Mouse (Mus musculus) liver, embryonic 14.5 days (tissue): ENCODE data around the gene Lypd5. TPM values are rescaled to one million over a fixed set of nuclear protein-coding genes. Genes with fewer than 3 reads are reported as not detected.
"Not testable (repeated sequence)": the region's sequence is repeated elsewhere in the genome, so short reads cannot be mapped to it uniquely, and the experiment has no call there.

Source experiments
- ATAC-seq: fragments of 200-750 bp; cut with Nextera tagmentation; 2 replicates; pipeline ENCODE4 v1.8.0; 2017; ENCODE audit warnings: moderate number of reproducible peaks, mild to moderate bottlenecking, moderate library complexity; ENCODE audit not compliant: insufficient read depth
- DNase-seq, 3 experiments: peaks; one replicate each; pipeline ENCODE4 v3.0.0-alpha.2; 2012 to 2013; ENCODE audit warnings: low read depth in 3 of 3, low spot score in 3 of 3
- H3K27ac ChIP-seq: fragments of 300-500 bp; sonication (generic); 2 replicates; pipeline ENCODE4 v1.5.1; 2014; ENCODE audit warnings: moderate library complexity, mild to moderate bottlenecking, control low read depth, inconsistent platforms
- H3K27me3 ChIP-seq: fragments of 300-500 bp; sonication (generic); 2 replicates; pipeline ENCODE4 v1.6.1; 2014; ENCODE audit warnings: mild to moderate bottlenecking, low read length, moderate library complexity; ENCODE audit not compliant: control insufficient read depth, insufficient read depth
- H3K36me3 ChIP-seq: fragments of 300-500 bp; sonication (generic); replicated peaks from 2 replicates; pipeline ENCODE4 v1.6.1; 2014; ENCODE audit warnings: low read depth; ENCODE audit not compliant: control insufficient read depth, insufficient read depth
- H3K4me1 ChIP-seq, 2 experiments: fragments of 200-500 bp in 1 of 2; fragments of 300-500 bp in 1 of 2; sonication (generic) in 1 of 2; replicated peaks; 2 replicates each; pipeline ENCODE4 v1.6.1; 2012 to 2014; ENCODE audit warnings: antibody characterized with exemption in 1 of 2, inconsistent platforms in 1 of 2, low read length in 1 of 2; ENCODE audit not compliant: control insufficient read depth in 2 of 2, insufficient read depth in 2 of 2
- H3K4me2 ChIP-seq: fragments of 300-500 bp; sonication (generic); 2 replicates; pipeline ENCODE4 v1.6.1; 2014; ENCODE audit warnings: low read depth, mild to moderate bottlenecking, control low read depth, moderate library complexity
- H3K4me3 ChIP-seq, 2 experiments: fragments of 200-500 bp in 1 of 2; fragments of 300-500 bp in 1 of 2; sonication (generic) in 1 of 2; 2 replicates each; pipeline ENCODE4 v1.5.1; 2012 to 2014; ENCODE audit warnings: low read depth in 2 of 2, low read length in 2 of 2, mild to moderate bottlenecking in 2 of 2, control low read depth in 1 of 2, inconsistent platforms in 1 of 2, moderate library complexity in 1 of 2; ENCODE audit not compliant: insufficient read depth in 1 of 2
- H3K9ac ChIP-seq: fragments of 300-500 bp; sonication (generic); replicated peaks from 2 replicates; pipeline ENCODE4 v1.6.1; 2014; ENCODE audit warnings: mild to moderate bottlenecking, control low read depth, moderate library complexity
- H3K9me3 ChIP-seq: fragments of 300-500 bp; sonication (generic); 2 replicates; pipeline ENCODE4 v1.6.1; 2016; ENCODE audit warnings: low read length, mixed read lengths; ENCODE audit not compliant: control insufficient read depth
- CTCF ChIP-seq: IDR thresholded peaks from 2 replicates; pipeline ENCODE4 v1.5.1; 2016; ENCODE audit warnings: antibody characterized with exemption, low read depth, control low read depth
- EP300 ChIP-seq: IDR thresholded peaks from 2 replicates; pipeline ENCODE4 v1.6.1; 2016; ENCODE audit warnings: antibody characterized with exemption, low read depth
- WGBS: fragments of 180-500 bp; shearing (Covaris S2); extraction: QIAGEN DNeasy Blood & Tissue Kit; methylation state at CpG from one replicate; pipeline ENCODE4 v1.1.7; 2014; ENCODE audit not compliant: insufficient replicate concordance; 5-methylcytosine and 5-hydroxymethylcytosine counted together
- microRNA-seq: library from miRNA; unstranded; fragments of <30 nt; microRNA quantifications from one replicate; pipeline ENCODE4, GENCODE M21; 2016
- polyA plus RNA-seq, 2 experiments: library from polyadenylated mRNA; depleted of rRNA in 1 of 2; stranded (reverse) in 1 of 2; unstranded in 1 of 2; fragments of >200 nt; fragmentation: Nextera tagmentation in 1 of 2; extraction: Ambion mirVana in 1 of 2; gene quantifications; 2 replicates each; pipeline versions ENCODE4 v1.2.1 to v1.2.3; 2012 to 2014

Lypd5 gene
- polyA plus RNA-seq, 2 experiments = not detected

DNA sequence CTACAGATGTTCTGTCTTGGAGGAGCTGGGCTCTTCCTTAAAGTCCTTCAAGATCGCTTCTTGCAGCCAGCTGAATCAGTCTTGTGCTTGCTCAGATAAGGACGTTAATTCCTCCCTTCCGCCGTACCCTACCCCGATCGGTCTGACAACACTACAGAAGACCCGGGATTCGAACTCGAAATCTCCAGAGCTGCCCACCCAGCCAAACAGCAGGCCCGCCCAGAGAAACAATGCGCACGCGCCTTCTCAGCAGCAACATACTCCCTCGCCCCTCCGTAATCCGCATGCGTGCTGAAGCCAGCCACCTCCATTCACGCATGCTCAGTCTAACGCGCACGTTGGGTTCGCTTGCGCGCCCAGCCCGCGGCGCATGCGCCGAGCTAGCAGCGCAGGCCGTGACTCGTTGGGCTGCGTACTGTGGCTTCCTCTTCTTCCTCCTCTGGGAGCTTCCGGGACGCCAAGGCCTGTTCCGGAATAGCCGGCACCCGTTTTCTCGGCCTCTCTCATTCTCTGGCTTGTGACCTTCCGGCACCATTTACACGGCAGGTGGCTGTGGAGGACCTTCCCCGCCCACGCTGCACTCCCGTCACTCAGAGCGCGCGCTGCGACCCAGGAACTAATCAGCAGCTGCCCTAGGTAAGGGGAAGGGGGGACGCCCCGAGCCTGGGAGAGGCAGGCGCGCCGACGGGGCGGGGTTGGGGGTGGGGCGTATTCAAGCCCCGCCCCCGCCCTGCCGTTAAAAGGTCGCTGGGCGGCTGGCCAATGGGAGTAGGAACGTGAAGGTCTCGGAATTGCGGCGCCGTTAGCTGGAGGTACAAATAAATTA lies 50.5 kb downstream of the Lypd5 start, which contains the start of gene Smg9:
Gene Smg9 (plus strand): TSS at position 364 of the 826 bp plus-strand sequence.
- WGBS = under 1% methylated on average over 65 of the region's 66 CpGs
- ATAC-seq = peak; percentile 87
- Histone ChIP-seq H3K27me3 (no peaks in the 10 kb centered on the region), H3K9me3 (no peaks in the 10 kb centered on the region), H3K36me3 (no peaks in the 10 kb centered on the region; the same call in 1 of the 2 replicates), H3K4me3 (peak within 1 kb of the TSS; percentile 68 to 74), H3K4me2 (peak within 1 kb of the TSS; percentile 90), H3K27ac (peak within 1 kb of the TSS; percentile 92), H3K9ac (peak within 1 kb of the TSS; percentile 80), H3K4me1 (peaks cover 37 to 47% of the 10 kb centered on the region in 2 experiments)
- peak; percentile 96 to 98 (median 97) for DNase-seq
- TF ChIP-seq EP300 (no peak), CTCF (no peak)

DNA sequence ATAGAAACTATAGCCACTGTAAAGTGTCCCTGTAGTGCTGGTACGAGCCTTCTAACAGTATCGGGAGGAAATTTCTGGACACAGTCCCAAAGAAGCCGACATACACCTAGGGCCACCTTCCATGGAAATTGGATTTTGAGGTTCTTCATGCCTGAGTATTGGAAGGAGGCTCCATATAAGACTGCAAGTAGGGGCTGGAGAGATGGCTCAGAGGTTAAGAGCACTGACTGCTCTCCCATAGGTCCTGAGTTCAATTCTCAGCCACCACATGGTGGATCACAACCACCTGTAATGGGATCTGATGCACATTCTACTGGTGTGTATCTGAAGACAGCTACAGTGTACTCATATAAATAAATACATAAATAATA lies 51.1 kb downstream of the Lypd5 start:
- Histone ChIP-seq H3K9me3 (no peaks in the 10 kb centered on the region), H3K4me1 (peaks cover 31 to 42% of the 10 kb centered on the region in 2 experiments), H3K36me3 (peaks cover 3% of the 10 kb centered on the region; the same call in 1 of the 2 replicates), H3K27me3 (no peaks in the 10 kb centered on the region), H3K27ac (peak overlapping the region; percentile 92), H3K4me2 (peak overlapping the region; percentile 90), H3K4me3 (peak overlapping the region; percentile 67 to 68), H3K9ac (peak overlapping the region; percentile 75)
- DNase-seq (peak in 1 of 3 experiments; percentile 43), ATAC-seq (0 out of 2 replicates have a peak, but pooled peaks have one; percentile 1)
- TF ChIP-seq CTCF (no peak), EP300 (no peak)
- WGBS = 6% methylated on average over 3 of the region's 3 CpGs

DNA sequence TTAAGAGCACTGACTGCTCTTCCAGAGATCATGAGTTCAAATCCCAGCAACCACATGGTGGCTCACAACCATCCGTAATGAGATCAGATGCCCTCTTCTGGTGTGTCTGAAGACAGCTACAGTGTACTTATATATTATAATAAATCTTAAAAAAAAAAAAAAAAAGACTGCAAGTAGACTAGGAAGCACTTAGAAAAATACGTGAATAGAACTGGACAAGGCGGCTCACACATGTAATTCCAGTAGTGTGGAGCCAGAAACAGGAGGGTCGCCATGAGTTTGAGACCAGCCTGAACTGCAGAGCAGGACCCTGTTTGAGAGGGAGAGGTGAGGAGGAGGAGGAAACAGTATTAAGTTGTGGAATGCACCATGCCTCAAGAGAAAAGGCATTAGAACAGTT lies 51.5 kb downstream of the Lypd5 start:
- Histone ChIP-seq H3K4me2 (peak overlapping the region; percentile 90), H3K9ac (peak overlapping the region; percentile 75), H3K4me3 (peak overlapping the region; percentile 67 to 68), H3K27ac (peak overlapping the region; percentile 92), H3K4me1 (peaks cover 27 to 38% of the 10 kb centered on the region in 2 experiments)
- DNase-seq, ATAC-seq, H3K27me3 ChIP-seq, H3K9me3 ChIP-seq, H3K36me3 ChIP-seq: not testable (repeated sequence)
- WGBS = 67% methylated on average over 4 of the region's 4 CpGs

DNA sequence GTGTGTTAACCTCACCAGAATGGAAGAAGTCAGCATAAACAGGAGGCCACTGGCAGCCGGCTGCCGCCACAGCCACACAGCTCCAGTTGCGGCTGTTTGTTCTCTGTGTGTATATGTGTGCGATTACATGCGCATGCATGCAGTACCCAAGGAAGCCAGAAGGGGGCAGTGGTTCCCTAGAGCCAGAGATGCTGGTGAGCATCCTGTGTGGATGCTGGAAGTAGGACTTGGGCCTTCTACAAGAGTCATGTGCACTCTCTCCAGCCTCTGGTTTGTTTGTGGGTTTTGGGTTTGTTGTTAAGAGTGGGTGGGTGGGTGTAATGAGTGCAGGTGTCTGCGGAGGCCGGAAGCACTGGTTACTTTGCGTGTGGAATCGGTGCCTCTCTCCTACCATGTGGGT lies 53.9 kb downstream of the Lypd5 start:
- H3K4me3 ChIP-seq = no peak overlapping the region
- no peak for ATAC-seq
- DNase-seq = no peak
- H3K36me3 ChIP-seq = peaks cover 15% of the 10 kb centered on the region
- H3K4me2 ChIP-seq = no peak overlapping the region
- no peaks in the 10 kb centered on the region for H3K9me3 ChIP-seq
- H3K27me3 ChIP-seq = no peaks in the 10 kb centered on the region
- H3K27ac ChIP-seq = no peak overlapping the region
- no peak overlapping the region for H3K9ac ChIP-seq
- 97% methylated on average over 9 of the region's 9 CpGs for WGBS
- peaks cover 6 to 19% of the 10 kb centered on the region in 2 experiments for H3K4me1 ChIP-seq
- TF ChIP-seq CTCF (peak; percentile 82), EP300 (no peak)

Small RNA genes within 50 kb of the gene (microRNA-seq; reads per million reads assigned to microRNA genes)
- not detected for gene Gm27592

Other genes starting within 250 kb of the Lypd5 start
- 0.28 and 0.36 TPM in 2 replicates for gene Zfp112, start 236.9 kb upstream of the Lypd5 start, polyA plus RNA-seq (2012; rRNA removed)
- gene Zfp112, start 236.9 kb upstream of the Lypd5 start, polyA plus RNA-seq (2014; fragmentation: Nextera tagmentation; extraction: Ambion mirVana) = 0.22 and 0.29 TPM in 2 replicates
- 1.6 and 2.2 TPM in 2 replicates for gene Zfp235, start 215.0 kb upstream of the Lypd5 start, polyA plus RNA-seq (2012; rRNA removed)
- 2.9 and 3.8 TPM in 2 replicates for gene Zfp235, start 215.0 kb upstream of the Lypd5 start, polyA plus RNA-seq (2014; fragmentation: Nextera tagmentation; extraction: Ambion mirVana)
- gene Zfp114, start 174.1 kb upstream of the Lypd5 start, polyA plus RNA-seq (2012; rRNA removed) = 0.14 and 0.17 TPM in 2 replicates
- gene Zfp114, start 174.1 kb upstream of the Lypd5 start, polyA plus RNA-seq (2014; fragmentation: Nextera tagmentation; extraction: Ambion mirVana) = 0.24 and 0.56 TPM in 2 replicates
- gene Zfp111, start 137.8 kb upstream of the Lypd5 start, polyA plus RNA-seq (2012; rRNA removed) = 0.55 and 0.68 TPM in 2 replicates
- 1.2 and 1.8 TPM in 2 replicates for gene Zfp111, start 137.8 kb upstream of the Lypd5 start, polyA plus RNA-seq (2014; fragmentation: Nextera tagmentation; extraction: Ambion mirVana)
- gene Zfp109, start 111.6 kb upstream of the Lypd5 start, polyA plus RNA-seq (2012; rRNA removed) = 0.80 and 0.97 TPM in 2 replicates
- 0.65 and 0.73 TPM in 2 replicates for gene Zfp109, start 111.6 kb upstream of the Lypd5 start, polyA plus RNA-seq (2014; fragmentation: Nextera tagmentation; extraction: Ambion mirVana)
- gene Zfp108, start 94.4 kb upstream of the Lypd5 start, polyA plus RNA-seq (2012; rRNA removed) = 0.21 and 0.26 TPM in 2 replicates
- 0.09 and 0.54 TPM in 2 replicates for gene Zfp108, start 94.4 kb upstream of the Lypd5 start, polyA plus RNA-seq (2014; fragmentation: Nextera tagmentation; extraction: Ambion mirVana)
- 0.58 and 7.6 TPM in 2 replicates for gene Zfp93, start 78.8 kb upstream of the Lypd5 start, polyA plus RNA-seq (2012; rRNA removed)
- gene Zfp93, start 78.8 kb upstream of the Lypd5 start, polyA plus RNA-seq (2014; fragmentation: Nextera tagmentation; extraction: Ambion mirVana) = 0.75 and 1.3 TPM in 2 replicates
- gene Zfp61, start 48.0 kb upstream of the Lypd5 start, polyA plus RNA-seq (2012; rRNA removed) = 2.3 and 2.6 TPM in 2 replicates
- 1.6 and 2.1 TPM in 2 replicates for gene Zfp61, start 48.0 kb upstream of the Lypd5 start, polyA plus RNA-seq (2014; fragmentation: Nextera tagmentation; extraction: Ambion mirVana)
- 1.5 and 1.8 TPM in 2 replicates for gene Zfp94, start 32.5 kb upstream of the Lypd5 start, polyA plus RNA-seq (2012; rRNA removed)
- gene Zfp94, start 32.5 kb upstream of the Lypd5 start, polyA plus RNA-seq (2014; fragmentation: Nextera tagmentation; extraction: Ambion mirVana) = 1.4 TPM in 2 replicates
- gene Tescl, start 15.3 kb upstream of the Lypd5 start, polyA plus RNA-seq (2012; rRNA removed) = 0.11 TPM in 1 of 2 replicates, not detected in the other
- not detected in 2 replicates for gene Tescl, start 15.3 kb upstream of the Lypd5 start, polyA plus RNA-seq (2014; fragmentation: Nextera tagmentation; extraction: Ambion mirVana)
- gene Kcnn4, start 21.1 kb downstream of the Lypd5 start, polyA plus RNA-seq (2012; rRNA removed) = 112 and 113 TPM in 2 replicates
- 90.2 and 112 TPM in 2 replicates for gene Kcnn4, start 21.1 kb downstream of the Lypd5 start, polyA plus RNA-seq (2014; fragmentation: Nextera tagmentation; extraction: Ambion mirVana)
- 20.6 and 22.2 TPM in 2 replicates for gene Smg9, start 50.4 kb downstream of the Lypd5 start, polyA plus RNA-seq (2012; rRNA removed)
- 11.2 and 11.8 TPM in 2 replicates for gene Smg9, start 50.4 kb downstream of the Lypd5 start, polyA plus RNA-seq (2014; fragmentation: Nextera tagmentation; extraction: Ambion mirVana)
- not detected in 2 replicates for gene Irgc1, start 103.1 kb downstream of the Lypd5 start, polyA plus RNA-seq (2012; rRNA removed)
- not detected in 2 replicates for gene Irgc1, start 103.1 kb downstream of the Lypd5 start, polyA plus RNA-seq (2014; fragmentation: Nextera tagmentation; extraction: Ambion mirVana)
- gene Plaur, start 113.3 kb downstream of the Lypd5 start, polyA plus RNA-seq (2012; rRNA removed) = 1.7 and 2.1 TPM in 2 replicates
- 2.7 and 3.5 TPM in 2 replicates for gene Plaur, start 113.3 kb downstream of the Lypd5 start, polyA plus RNA-seq (2014; fragmentation: Nextera tagmentation; extraction: Ambion mirVana)
- 0.43 and 0.48 TPM in 2 replicates for gene Cadm4, start 132.8 kb downstream of the Lypd5 start, polyA plus RNA-seq (2012; rRNA removed)
- 0.05 TPM in 1 of 2 replicates, not detected in the other for gene Cadm4, start 132.8 kb downstream of the Lypd5 start, polyA plus RNA-seq (2014; fragmentation: Nextera tagmentation; extraction: Ambion mirVana)
- gene Zfp428, start 157.8 kb downstream of the Lypd5 start, polyA plus RNA-seq (2012; rRNA removed) = 3.8 and 4.0 TPM in 2 replicates
- 2.3 TPM in 2 replicates for gene Zfp428, start 157.8 kb downstream of the Lypd5 start, polyA plus RNA-seq (2014; fragmentation: Nextera tagmentation; extraction: Ambion mirVana)
- not detected in 2 replicates for gene AC161166.1, start 163.3 kb downstream of the Lypd5 start, polyA plus RNA-seq (2012; rRNA removed)
- gene AC161166.1, start 163.3 kb downstream of the Lypd5 start, polyA plus RNA-seq (2014; fragmentation: Nextera tagmentation; extraction: Ambion mirVana) = not detected in 2 replicates
- 1.7 and 1.8 TPM in 2 replicates for gene Irgq, start 181.5 kb downstream of the Lypd5 start, polyA plus RNA-seq (2012; rRNA removed)
- gene Irgq, start 181.5 kb downstream of the Lypd5 start, polyA plus RNA-seq (2014; fragmentation: Nextera tagmentation; extraction: Ambion mirVana) = 1.0 and 1.6 TPM in 2 replicates
- not detected in 2 replicates for gene Pinlyp, start 196.9 kb downstream of the Lypd5 start, polyA plus RNA-seq (2012; rRNA removed)
- not detected in 2 replicates for gene Pinlyp, start 196.9 kb downstream of the Lypd5 start, polyA plus RNA-seq (2014; fragmentation: Nextera tagmentation; extraction: Ambion mirVana)
- gene Xrcc1, start 197.1 kb downstream of the Lypd5 start, polyA plus RNA-seq (2012; rRNA removed) = 27.8 and 28.8 TPM in 2 replicates
- 27.3 and 40.9 TPM in 2 replicates for gene Xrcc1, start 197.1 kb downstream of the Lypd5 start, polyA plus RNA-seq (2014; fragmentation: Nextera tagmentation; extraction: Ambion mirVana)
- 14.8 and 16.5 TPM in 2 replicates for gene Ethe1, start 238.3 kb downstream of the Lypd5 start, polyA plus RNA-seq (2012; rRNA removed)
- gene Ethe1, start 238.3 kb downstream of the Lypd5 start, polyA plus RNA-seq (2014; fragmentation: Nextera tagmentation; extraction: Ambion mirVana) = 24.8 and 27.3 TPM in 2 replicates
- 0.09 and 0.11 TPM in 2 replicates for gene Zfp575, start 238.4 kb downstream of the Lypd5 start, polyA plus RNA-seq (2012; rRNA removed)
- gene Zfp575, start 238.4 kb downstream of the Lypd5 start, polyA plus RNA-seq (2014; fragmentation: Nextera tagmentation; extraction: Ambion mirVana) = 0.04 TPM in 1 of 2 replicates, not detected in the other